Mouse (Mus musculus) ES-Bruce4 (cell line): Measurements from ENCODE around the gene Tssk2.

Source experiments
- CTCF ChIP-seq: IDR thresholded peaks from one replicate; pipeline ENCODE4 v1.8.1; 2011; ENCODE audit warnings: low read depth, low read length
- POLR2A ChIP-seq: IDR thresholded peaks from one replicate; pipeline ENCODE4 v1.8.1; 2011; ENCODE audit warnings: low read length; ENCODE audit not compliant: insufficient read depth

DNA sequence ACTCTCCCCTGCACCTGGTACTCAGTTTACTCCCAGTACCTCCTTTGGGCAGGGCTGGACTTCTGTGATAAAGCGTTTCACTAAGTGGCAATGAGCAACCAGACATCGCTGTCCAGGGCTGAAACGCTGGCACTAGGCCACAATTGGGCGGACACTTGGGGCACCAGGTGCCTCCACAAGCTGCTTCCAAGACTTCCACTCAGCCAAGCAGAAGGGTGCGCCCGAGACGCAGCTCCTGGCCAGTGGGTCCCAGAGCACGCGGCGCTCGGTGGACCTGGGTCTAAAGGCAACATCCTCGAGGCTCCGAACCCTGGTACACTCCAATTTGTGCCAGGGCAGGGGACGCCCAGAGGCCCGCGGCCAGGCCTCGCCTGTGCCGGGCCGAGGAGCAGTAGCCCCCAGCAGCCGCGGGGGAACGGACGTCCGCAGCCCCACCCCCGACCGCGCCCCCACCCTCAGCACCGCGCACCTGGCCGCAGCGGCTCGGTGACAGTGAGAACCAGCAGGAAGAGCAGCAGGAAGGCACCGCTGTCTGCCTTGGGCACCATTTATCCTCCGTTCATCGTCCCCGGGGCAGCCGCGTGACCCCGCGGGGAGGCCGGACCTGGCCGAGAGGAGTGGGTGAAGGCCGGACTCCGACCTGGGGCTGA is 7.4 kb upstream of the Tssk2 start:
- TF ChIP-seq POLR2A (no peak), CTCF (no peak)
